Mouse (Mus musculus) ES-E14 (cell line): ENCODE results near the gene Zfyve27. TPM values are rescaled to one million over a fixed set of nuclear protein-coding genes. Genes with fewer than 3 reads are reported as not detected.

ENCODE experiments used
- DNase-seq: peaks from one replicate; pipeline ENCODE4 v3.0.0-alpha.2; 2013; ENCODE audit warnings: low read depth, low spot score
- H3K27ac ChIP-seq: 2 replicates; pipeline ENCODE4 v1.5.1; 2012; ENCODE audit warnings: low read depth, mild to moderate bottlenecking, low read length, moderate library complexity, mixed read lengths; ENCODE audit not compliant: poor library complexity, insufficient read depth, severe bottlenecking
- H3K36me3 ChIP-seq: 2 replicates; pipeline ENCODE4 v1.6.1; 2012; ENCODE audit warnings: mild to moderate bottlenecking, low read length, moderate library complexity, mixed read lengths; ENCODE audit not compliant: control insufficient read depth, poor library complexity, insufficient read depth, severe bottlenecking
- H3K4me1 ChIP-seq, 2 experiments: fragments of 150-350 bp in 1 of 2; sonication (generic) in 1 of 2; 2 replicates each; pipeline ENCODE4 v1.6.1; 2012; ENCODE audit warnings: low read length in 2 of 2, mild to moderate bottlenecking in 1 of 2, mixed read lengths in 1 of 2; ENCODE audit not compliant: control insufficient read depth in 2 of 2, insufficient read depth in 2 of 2, poor library complexity in 1 of 2
- H3K4me3 ChIP-seq, 2 experiments: fragments of 150-350 bp in 1 of 2; sonication (generic) in 1 of 2; 2 replicates each; pipeline ENCODE4 v1.5.1; 2012; ENCODE audit warnings: low read length in 2 of 2, low read depth in 1 of 2, mild to moderate bottlenecking in 1 of 2, mixed read lengths in 1 of 2; ENCODE audit not compliant: insufficient read depth in 1 of 2, poor library complexity in 1 of 2, severe bottlenecking in 1 of 2
- H3K9ac ChIP-seq: 2 replicates; pipeline ENCODE4 v1.6.1; 2012; ENCODE audit warnings: low read depth, mild to moderate bottlenecking, low read length, mixed read lengths; ENCODE audit not compliant: poor library complexity, insufficient read depth, severe bottlenecking
- H3K9me3 ChIP-seq: fragments of 150-350 bp; sonication (generic); 2 replicates; pipeline ENCODE4 v1.6.1; 2012; ENCODE audit warnings: low read depth, mild to moderate bottlenecking, low read length; ENCODE audit not compliant: control insufficient read depth, insufficient read depth
- CHD2 ChIP-seq: IDR thresholded peaks from 2 replicates; pipeline ENCODE4 v1.6.1; 2014; ENCODE audit warnings: mild to moderate bottlenecking, low read depth, low read length, inconsistent platforms
- HCFC1 ChIP-seq: IDR thresholded peaks from 2 replicates; pipeline ENCODE4 v1.6.1; 2012; ENCODE audit warnings: low read length, inconsistent platforms, borderline replicate concordance; ENCODE audit not compliant: insufficient read depth
- MAFK ChIP-seq: IDR thresholded peaks from 2 replicates; pipeline ENCODE4 v1.6.1; 2014; ENCODE audit warnings: mild to moderate bottlenecking, low read depth, low read length, inconsistent platforms; ENCODE audit not compliant: insufficient read depth
- ZC3H11A ChIP-seq: IDR thresholded peaks from 2 replicates; pipeline ENCODE4 v1.6.1; 2012; ENCODE audit warnings: low read depth, mild to moderate bottlenecking, inconsistent platforms, low read length, borderline replicate concordance
- ZNF384 ChIP-seq: IDR thresholded peaks from 2 replicates; pipeline ENCODE4 v1.6.1; 2012; ENCODE audit warnings: low read depth, low read length, inconsistent platforms
- in situ Hi-C, 2 experiments: fragments of 600-800 bp; cut with MboI; formaldehyde crosslinking; loops; one replicate each; pipeline ENCODE4 v1.15.1; 2025; ENCODE audit warnings: low sequenced_read_pairs in 2 of 2, inconsistent platforms in 1 of 2; ENCODE audit not compliant: unreplicated experiment in 2 of 2
- total RNA-seq: library from RNA; depleted of rRNA; stranded (reverse); fragments of 300-350 nt; gene quantifications from 2 replicates; pipeline ENCODE4 v1.2.3, GENCODE M21; 2012

The Zfyve27 gene
- total RNA-seq, 1 experiment, result 45.9 TPM

- H3K27ac ChIP-seq, result no peak overlapping the region
- H3K36me3 ChIP-seq, result peaks cover 6% of the 10 kb centered on the region
- H3K9me3 ChIP-seq, result no peaks in the 10 kb centered on the region
- peaks cover 0 to 7% of the 10 kb centered on the region in 2 experiments; a peak in 2 of 4 replicates for H3K4me1 ChIP-seq
- TF ChIP-seq HCFC1 (no peak), MAFK (no peak), CHD2 (no peak), ZNF384 (no peak), ZC3H11A (no peak)
- H3K9ac ChIP-seq, result no peak overlapping the region
- no peak for DNase-seq
- in situ Hi-C loops, result loop anchor here in 1 of 2 experiments (10.0 kb wide), 1 partner anchor 458 kb away; no protein-coding TSS in a partner anchor
- no peak overlapping the region for H3K4me3 ChIP-seq
Observed at GRCm38 (mm10) chr19:42196378-42196777, 32.6 kb downstream of the Zfyve27 start.

- in situ Hi-C loops, result loop anchor here in 1 of 2 experiments (10.0 kb wide), 1 partner anchor 458 kb away; no protein-coding TSS in a partner anchor
- TF ChIP-seq CHD2, result no peak
- TF ChIP-seq ZNF384, result no peak
- no peak for TF ChIP-seq ZC3H11A
- TF ChIP-seq MAFK, result no peak
- Histone ChIP-seq H3K9ac (no peak overlapping the region), H3K9me3 (no peaks in the 10 kb centered on the region), H3K36me3 (peaks cover 3% of the 10 kb centered on the region; the same call in 1 of the 2 replicates), H3K27ac (no peak overlapping the region), H3K4me3 (no peak overlapping the region), H3K4me1 (peaks cover 0 to 7% of the 10 kb centered on the region in 2 experiments; a peak in 2 of 4 replicates)
- DNase-seq, result no peak
Observed at GRCm38 (mm10) chr19:42197066-42197465, 33.3 kb downstream of the Zfyve27 start.

- in situ Hi-C loops, result loop anchor here in 1 of 2 experiments (10.0 kb wide), 1 partner anchor 457 kb away; no protein-coding TSS in a partner anchor
- DNase-seq, result no peak
- H3K4me1 ChIP-seq, result peaks cover 0 to 7% of the 10 kb centered on the region in 2 experiments; a peak in 2 of 4 replicates
- H3K27ac ChIP-seq, result no peak overlapping the region
- no peaks in the 10 kb centered on the region for H3K9me3 ChIP-seq
- TF ChIP-seq CHD2 (no peak), ZNF384 (no peak), HCFC1 (no peak), ZC3H11A (no peak), MAFK (no peak)
- no peak overlapping the region for H3K4me3 ChIP-seq
- no peak overlapping the region for H3K9ac ChIP-seq
- H3K36me3 ChIP-seq, result no peaks in the 10 kb centered on the region
Observed at GRCm38 (mm10) chr19:42198026-42198425, 34.3 kb downstream of the Zfyve27 start.

GRCm38 (mm10) chr19:42201696-42202381 is 38.1 kb downstream of the Zfyve27 start, which contains the start of gene Sfrp5:
Gene Sfrp5, minus strand, starts transcription at chr19:42202252.
- in situ Hi-C loops, result no loop called here

More at GRCm38 (mm10) chr19:42201696-42202381, 38.1 kb downstream of the Zfyve27 start, which contains the start of gene Sfrp5:
- Histone ChIP-seq H3K27ac (no peak within 1 kb of the TSS), H3K9ac (peak within 1 kb of the TSS; percentile 51), H3K36me3 (no peaks in the 10 kb centered on the region), H3K4me1 (peaks cover 0 to 6% of the 10 kb centered on the region in 2 experiments; a peak in 2 of 4 replicates), H3K4me3 (peak within 1 kb of the TSS; percentile 63 to 64), H3K9me3 (no peaks in the 10 kb centered on the region)
- TF ChIP-seq HCFC1, result no peak
- no peak for TF ChIP-seq MAFK
- no peak for TF ChIP-seq CHD2
- no peak for TF ChIP-seq ZNF384
- TF ChIP-seq ZC3H11A, result no peak
- DNase-seq, result no peak
